In genomic region chr3:116465709-116466108, GRCm38 (mm10) we compare ENCODE assay signal across 23 mouse cellular contexts. TPM values are rescaled to one million over a fixed set of nuclear protein-coding genes. Genes with fewer than 3 reads are reported as not detected.
A peak's percentile ranks its signal among the peaks of the same experiment; 100 is the strongest.
DNase-seq lines count a peak whose midpoint lies in the region; ATAC-seq and TF ChIP-seq lines count a peak whose summit lies in the region.
"Had no signal": no experiment of that assay in that cellular context is flagged by ENCODE, and none has a peak within 500 bp of the region (broad histone marks: within the 10 kb centered on the region; RNA-seq: fewer than 3 reads in every experiment).

No protein-coding gene starts in this region.

- H3K27me3 ChIP-seq in CH12.LX (replicated peaks): no peaks in the 10 kb centered on the region
- no peaks in the 10 kb centered on the region for H3K27me3 ChIP-seq in splenic B cell, adult 2 months (ENCODE audit: control insufficient read depth, insufficient read depth, low read length, poor library complexity, severe bottlenecking)
- no peaks in the 10 kb centered on the region for H3K27me3 ChIP-seq in cerebellum, adult 2 months (ENCODE audit: control insufficient read depth, insufficient read depth, low read length)
- H3K27me3 ChIP-seq: heart, embryonic 12.5 days; midbrain, embryonic 15.5 days; stomach, embryonic 15.5 days had no signal

- 93% methylated on average over 12 of the region's 12 CpGs for WGBS in cerebellum, adult 2 months

- no peak; the same call in none of the 2 replicates for TF ChIP-seq RAD21 in CH12.LX (IDR thresholded peaks at IDR 0.05; ENCODE audit: low read depth, low read length)

- TF ChIP-seq CTCF in CH12.LX (conservative IDR thresholded peaks at IDR 0.05 in 1 of 2, IDR thresholded peaks at IDR 0.05 in 1 of 2; ENCODE audit: low read depth in 2 of 2, low read length in 2 of 2): no peak
- no peak for TF ChIP-seq CTCF in cerebellum, adult 2 months (IDR thresholded peaks at IDR 0.05; ENCODE audit: borderline replicate concordance, insufficient read depth, low read depth, low read length)

- peak overlapping the region; percentile 54 for H3K27ac ChIP-seq in CH12.LX (ENCODE audit: insufficient read depth, low read depth)
- no peak overlapping the region for H3K27ac ChIP-seq in cerebellum, adult 2 months (ENCODE audit: insufficient read depth, low read length)
- H3K27ac ChIP-seq: embryonic facial prominence, embryonic 10.5 days; forebrain, embryonic 12.5 days; gastrocnemius, adult 2 months; liver, embryonic 14.5 days; macrophage; midbrain, embryonic 15.5 days; stomach, embryonic 15.5 days had no signal

- no peaks in the 10 kb centered on the region for H3K9me3 ChIP-seq in CH12.LX (replicated peaks; ENCODE audit: low read length)
- H3K9me3 ChIP-seq: embryonic facial prominence, embryonic 10.5 days; forebrain, embryonic 12.5 days; heart, embryonic 12.5 days; midbrain, embryonic 15.5 days; stomach, embryonic 15.5 days had no signal

- in situ Hi-C loops in CH12.LX (cut with MboI; ENCODE audit: low pct_ligation_motif_present, low pct_unique_long_range_greater_than_20kb, low sequenced_read_pairs): no loop called here

- peak; percentile 90 for ATAC-seq in inflammation-experienced regulatory T-cells, adult 6 months
- ATAC-seq: hindbrain, embryonic 16.5 days; midbrain, embryonic 15.5 days had no signal

- dilution Hi-C loops in CH12.LX (cut with MboI; ENCODE audit: extremely low pct_ligation_motif_present, extremely low pct_unique_long_range_greater_than_20kb, low sequenced_read_pairs): no loop called here

- H3K79me2 ChIP-seq in CH12.LX (replicated peaks; ENCODE audit: control insufficient read depth, extremely low read depth, insufficient read depth, poor library complexity, severe bottlenecking): no peaks in the 10 kb centered on the region

- H3K4me3 ChIP-seq in CH12.LX (replicated peaks in 1 of 3; ENCODE audit: low read depth in 2 of 3, low read length in 2 of 3, poor library complexity in 1 of 3): peak overlapping the region in 1 of 3 experiments; percentile 19
- H3K4me3 ChIP-seq in cerebellum, adult 2 months (replicated peaks; ENCODE audit: insufficient read depth, low read depth, low read length): no peak overlapping the region
- H3K4me3 ChIP-seq: embryonic facial prominence, embryonic 10.5 days; forebrain, embryonic 12.5 days; gastrocnemius, adult 2 months; heart, embryonic 12.5 days; midbrain, embryonic 15.5 days; myocyte; stomach, embryonic 15.5 days had no signal

- TF ChIP-seq POLR2A in CH12.LX (IDR thresholded peaks at IDR 0.05; ENCODE audit: low read depth, low read length): peak; percentile 48; the same call in 1 of the 2 replicates
- TF ChIP-seq POLR2A in cerebellum, adult 2 months (IDR thresholded peaks at IDR 0.05; ENCODE audit: borderline replicate concordance, insufficient read depth, low read length): no peak

- no peaks in the 10 kb centered on the region for H3K36me3 ChIP-seq in CH12.LX (replicated peaks in 1 of 2; ENCODE audit: control insufficient read depth in 1 of 2, insufficient read depth in 1 of 2, low read length in 1 of 2)
- no peaks in the 10 kb centered on the region for H3K36me3 ChIP-seq in splenic B cell, adult 2 months (ENCODE audit: control insufficient read depth, insufficient read depth, low read length, poor library complexity, severe bottlenecking)
- H3K36me3 ChIP-seq: embryonic facial prominence, embryonic 10.5 days; forebrain, embryonic 12.5 days; heart, embryonic 12.5 days; midbrain, embryonic 15.5 days; stomach, embryonic 15.5 days had no signal

- H3K4me1 ChIP-seq in CH12.LX (ENCODE audit: control insufficient read depth in 1 of 2, insufficient read depth in 2 of 2): peaks cover 15 to 29% of the 10 kb centered on the region in 2 experiments
- no peaks in the 10 kb centered on the region for H3K4me1 ChIP-seq in cerebellum, adult 2 months (ENCODE audit: control insufficient read depth, insufficient read depth, low read length)
- H3K4me1 ChIP-seq: embryonic facial prominence, embryonic 10.5 days; forebrain, embryonic 12.5 days; midbrain, embryonic 15.5 days; stomach, embryonic 15.5 days had no signal

- H3K4me2 ChIP-seq in CH12.LX (ENCODE audit: insufficient read depth, low read depth, poor library complexity, severe bottlenecking): peak overlapping the region; percentile 51; the same call in 1 of the 2 replicates
- H3K4me2 ChIP-seq: forebrain, embryonic 12.5 days; heart, embryonic 12.5 days; midbrain, embryonic 15.5 days; stomach, embryonic 15.5 days had no signal

- no peak overlapping the region; the same call in 1 of the 2 replicates for H3K9ac ChIP-seq in CH12.LX (ENCODE audit: insufficient read depth, low read depth)
- H3K9ac ChIP-seq: forebrain, embryonic 12.5 days; heart, embryonic 12.5 days; liver, embryonic 14.5 days; midbrain, embryonic 15.5 days; stomach, embryonic 15.5 days had no signal

- peak; percentile 98 for TF ChIP-seq EP300 in CH12.LX (IDR thresholded peaks at IDR 0.05; ENCODE audit: low read length)

- peak; percentile 27 to 37 for DNase-seq in spleen, postnatal 36 days (ENCODE audit: low spot score in 2 of 2)
- DNase-seq in spleen, postnatal 14 days (ENCODE audit: low spot score in 2 of 2): no peak
- DNase-seq in CH12.LX (ENCODE audit: extremely low read depth): peak; percentile 87
- peak; percentile 72 for DNase-seq in splenic B cell, adult 2 months (ENCODE audit: low read depth, low spot score)
- no peak for DNase-seq in cerebellum, adult 11-12 months
- DNase-seq in cerebellum, adult 2 months: no peak
- DNase-seq: adrenal gland, postnatal 25 days; cerebellum, adult 18-20 months; cerebellum, postnatal 36 days; gastrocnemius, adult 2 months; heart, postnatal 14 days; kidney, adult 11 months; thymus, adult 18-20 months had no signal

TF ChIP-seq in CH12.LX, 34 proteins besides CTCF, POLR2A, EP300 and RAD21 (continues in another document):
- TF ChIP-seq PAX5 (IDR thresholded peaks at IDR 0.05; ENCODE audit: low read length) (no peak), MYC (IDR thresholded peaks at IDR 0.05; ENCODE audit: low read depth, low read length) (0 out of 2 replicates have a peak, but pooled peaks have one; percentile 59), ELF1 (IDR thresholded peaks at IDR 0.05; ENCODE audit: low read depth, low read length) (no peak), CHD1 (IDR thresholded peaks at IDR 0.05; ENCODE audit: low read depth, low read length) (peak; percentile 77; the same call in 1 of the 2 replicates), USF2 (conservative IDR thresholded peaks at IDR 0.05; ENCODE audit: low read depth, low read length) (no peak), JUN (IDR thresholded peaks at IDR 0.05; ENCODE audit: insufficient read depth, low read depth, low read length) (peak; percentile 96), MEF2A (IDR thresholded peaks at IDR 0.05; ENCODE audit: borderline replicate concordance, low read depth, low read length) (peak; percentile 97), SMC3 (IDR thresholded peaks at IDR 0.05; ENCODE audit: low read depth, low read length) (peak; percentile 42), UBTF (IDR thresholded peaks at IDR 0.05; ENCODE audit: low read depth, low read length) (0 out of 2 replicates have a peak, but pooled peaks have one; percentile 35), ZKSCAN1 (IDR thresholded peaks at IDR 0.05; ENCODE audit: borderline replicate concordance, low read depth, low read length) (no peak), ZMIZ1 (IDR thresholded peaks at IDR 0.05; ENCODE audit: low read depth, low read length) (no peak), KAT2A (IDR thresholded peaks at IDR 0.05; ENCODE audit: insufficient replicate concordance, low read length) (no peak), IRF4 (IDR thresholded peaks at IDR 0.05; ENCODE audit: low read depth, low read length) (peak; percentile 93), POLR2AphosphoS2 (IDR thresholded peaks at IDR 0.05; ENCODE audit: low read depth, low read length) (no peak), MAX (IDR thresholded peaks at IDR 0.05; ENCODE audit: low read length) (peak; percentile 44; the same call in 1 of the 2 replicates), MAFK (IDR thresholded peaks at IDR 0.05; ENCODE audit: insufficient replicate concordance, low read length) (peak; percentile 74), ETS1 (conservative IDR thresholded peaks at IDR 0.05; ENCODE audit: low read depth, low read length) (peak; percentile 90), NRF1 (IDR thresholded peaks at IDR 0.05; ENCODE audit: low read depth, low read length) (0 out of 2 replicates have a peak, but pooled peaks have one; percentile 29), E2F4 (IDR thresholded peaks at IDR 0.05; ENCODE audit: insufficient replicate concordance, low read depth, low read length) (no peak), ZNF384 (IDR thresholded peaks at IDR 0.05; ENCODE audit: low read depth, low read length) (no peak), TCF12 (IDR thresholded peaks at IDR 0.05; ENCODE audit: low read depth, low read length) (peak; percentile 84), RCOR1 (conservative IDR thresholded peaks at IDR 0.05; ENCODE audit: low read depth, low read length) (peak; percentile 83; the same call in 1 of the 2 replicates), GABPA (IDR thresholded peaks at IDR 0.05; ENCODE audit: insufficient replicate concordance, low read depth, low read length) (no peak), SIN3A (IDR thresholded peaks at IDR 0.05; ENCODE audit: low read length) (peak; percentile 50; the same call in 1 of the 2 replicates), ZC3H11A (IDR thresholded peaks at IDR 0.05; ENCODE audit: low read depth, low read length) (no peak), MXI1 (IDR thresholded peaks at IDR 0.05; ENCODE audit: low read depth, low read length) (0 out of 2 replicates have a peak, but pooled peaks have one; percentile 29)

RNA-seq across cellular contexts. Expression of gene Cdc14a, which starts 41.9 kb away (rescaled TPM):
- total RNA-seq in CH12.LX (2012; rRNA removed): 8.9 and 9.4 TPM in 2 replicates
- total RNA-seq in CH12.LX (2014; rRNA removed): 9.8 and 12.0 TPM in 2 replicates
- polyA plus RNA-seq in CH12.LX (2012; ENCODE audit: insufficient read length, low read depth): 11.5 and 12.1 TPM in 2 replicates
- polyA plus RNA-seq in inflammation-experienced regulatory T-cells, adult 6 months (2017; shearing (Covaris generic)): 10 to 100 TPM; 10.1 to 13.1 (median 12.5) TPM
- polyA plus RNA-seq in cerebellum, adult 2 months (2012; rRNA removed): 2.6 and 3.0 TPM in 2 replicates

RNA-seq across cellular contexts. Expression of gene Rtca, which starts 42.3 kb away (rescaled TPM):
- total RNA-seq in CH12.LX (2012; rRNA removed) (57.8 and 67.3 TPM in 2 replicates), CH12.LX (2014; rRNA removed) (72.7 and 80.1 TPM in 2 replicates)
- 75.5 and 91.6 TPM in 2 replicates for polyA plus RNA-seq in CH12.LX (2012; ENCODE audit: insufficient read length, low read depth)
- 10 to 100 TPM; 17.3 to 33.9 (median 19.5) TPM for polyA plus RNA-seq in inflammation-experienced regulatory T-cells, adult 6 months (2017; shearing (Covaris generic))
- 92.6 and 102 TPM in 2 replicates for polyA plus RNA-seq in cerebellum, adult 2 months (2012; rRNA removed)

RNA-seq across cellular contexts. Expression of gene Dbt, which starts 47.2 kb away (rescaled TPM):
- total RNA-seq in CH12.LX (2012; rRNA removed) (11.2 and 13.3 TPM in 2 replicates), CH12.LX (2014; rRNA removed) (20.4 and 24.9 TPM in 2 replicates)
- 21.3 and 25.3 TPM in 2 replicates for polyA plus RNA-seq in CH12.LX (2012; ENCODE audit: insufficient read length, low read depth)
- polyA plus RNA-seq in inflammation-experienced regulatory T-cells, adult 6 months (2017; shearing (Covaris generic)): 10 to 100 TPM in 2 of 3 experiments, 1 to 10 TPM in 1; 10.0 to 15.1 (median 13.2) TPM
- 13.5 and 15.5 TPM in 2 replicates for polyA plus RNA-seq in cerebellum, adult 2 months (2012; rRNA removed)

Comparison
In these comparisons a context has a peak if more than half of its experiments do, and no peak if none do; other contexts are left out.
1. DNase-seq: peak in spleen, postnatal 36 days (2 of 2), CH12.LX (single experiment) and splenic B cell, adult 2 months (single experiment); none in spleen, postnatal 14 days (0 of 2), cerebellum, adult 11-12 months (single experiment) and cerebellum, adult 2 months (0 of 2).